ENCODE assay signal across 18 mouse cellular contexts in genomic region chr10:63235889-63236288, GRCm38 (mm10). TPM values are rescaled to one million over a fixed set of nuclear protein-coding genes. Genes with fewer than 3 reads are reported as not detected.
"Had no signal": no experiment of that assay in that cellular context is flagged by ENCODE, and none has a peak within 500 bp of the region (broad histone marks: within the 10 kb centered on the region; RNA-seq: fewer than 3 reads in every experiment).

No protein-coding gene starts in this region.

- DNase-seq: kidney, adult 9 months; kidney, postnatal 36 days; layer of hippocampus, adult 9-11 months; layer of hippocampus, postnatal 36 days; left cerebral cortex, postnatal 4 days; lung, adult 18-20 months; right cerebral cortex, postnatal 4 days; spleen, adult 18-20 months; thymus, adult 2 months; thymus, postnatal 25 days had no signal

- H3K4me1 ChIP-seq: limb, embryonic 13.5 days; midbrain, embryonic 13.5 days; neural tube, embryonic 15.5 days; stomach, embryonic 15.5 days had no signal

- ATAC-seq: midbrain, embryonic 13.5 days had no signal

- H3K4me3 ChIP-seq: limb, embryonic 13.5 days; midbrain, embryonic 13.5 days; myocyte; neural tube, embryonic 15.5 days; stomach, embryonic 15.5 days had no signal

- H3K36me3 ChIP-seq: limb, embryonic 13.5 days; midbrain, embryonic 13.5 days; neural tube, embryonic 15.5 days; stomach, embryonic 15.5 days had no signal

- H3K9ac ChIP-seq: limb, embryonic 13.5 days; liver, embryonic 14.5 days; midbrain, embryonic 13.5 days; neural tube, embryonic 15.5 days; stomach, embryonic 15.5 days had no signal

- H3K9me3 ChIP-seq: midbrain, embryonic 13.5 days; neural tube, embryonic 15.5 days; stomach, embryonic 15.5 days had no signal

- H3K27me3 ChIP-seq: limb, embryonic 13.5 days; midbrain, embryonic 13.5 days; neural tube, embryonic 15.5 days; stomach, embryonic 15.5 days had no signal

- H3K27ac ChIP-seq: kidney, postnatal 0 days; limb, embryonic 13.5 days; liver, embryonic 14.5 days; midbrain, embryonic 13.5 days; neural tube, embryonic 15.5 days; stomach, embryonic 15.5 days had no signal

- H3K4me2 ChIP-seq: limb, embryonic 13.5 days; midbrain, embryonic 13.5 days; neural tube, embryonic 15.5 days; stomach, embryonic 15.5 days had no signal

RNA-seq across cellular contexts. Expression of gene Mypn, which starts 32.1 kb away (rescaled TPM):
- polyA plus RNA-seq: kidney, postnatal 0 days; liver, adult 2 months had no signal
